Mouse (Mus musculus) cerebellum, adult 2 months (tissue): ENCODE measurements around the gene Arl4d.

Experiments used
- CTCF ChIP-seq: fragments of 200-500 bp; IDR thresholded peaks from 2 replicates; pipeline ENCODE4 v1.5.1; 2011; ENCODE audit warnings: low read depth, mild to moderate bottlenecking, control low read depth, low read length, moderate library complexity, borderline replicate concordance; ENCODE audit not compliant: insufficient read depth
- POLR2A ChIP-seq: fragments of 200-500 bp; IDR thresholded peaks from 2 replicates; pipeline ENCODE4 v1.6.1; 2011; ENCODE audit warnings: low read length, control low read depth, borderline replicate concordance; ENCODE audit not compliant: insufficient read depth

DNA sequence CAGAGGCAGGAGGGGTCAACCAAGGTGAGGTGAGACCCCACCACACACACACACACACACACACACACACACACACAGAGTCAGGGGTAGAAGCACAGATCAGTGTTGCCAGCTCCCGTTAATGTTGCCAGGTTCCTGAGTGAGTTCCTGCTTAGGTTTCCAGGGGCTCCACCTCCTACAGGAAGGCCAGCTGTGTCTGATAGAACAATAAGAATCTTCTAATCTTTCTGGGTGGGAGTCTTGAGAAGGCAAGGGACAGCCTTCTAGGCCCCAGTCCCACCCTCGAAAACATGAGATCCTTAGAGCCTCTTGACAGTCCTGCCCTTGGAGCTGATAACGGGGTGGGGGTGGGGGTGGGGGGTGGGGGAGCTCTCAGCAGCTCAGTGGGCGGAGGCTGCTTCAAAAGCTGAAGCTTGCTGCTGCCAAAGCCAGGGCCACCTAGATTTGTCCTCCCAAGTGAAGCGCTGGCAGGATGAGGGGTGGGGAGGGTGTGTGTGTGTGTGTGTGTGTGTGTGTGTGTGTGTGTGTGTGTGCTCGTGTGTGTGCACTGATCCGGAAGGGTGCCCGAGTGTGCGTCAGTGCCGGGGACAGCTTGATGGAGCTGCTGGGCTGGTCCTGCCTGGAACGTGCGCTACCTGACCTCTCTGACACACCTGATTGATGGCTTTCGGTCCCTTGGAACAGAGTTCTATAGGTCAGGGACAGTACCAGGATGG lies 3.4 kb downstream of the Arl4d start:
- TF ChIP-seq POLR2A (no peak), CTCF (no peak)
